Mouse (Mus musculus) ES-CJ7 (cell line): ENCODE results near the gene Nefh.

Experiments
- DNase-seq: peaks from one replicate; pipeline ENCODE4 v3.0.0; 2011; ENCODE audit warnings: low read depth, low spot score

The Nefh gene

GRCm38 (mm10) chr11:4953401-4953800 is 5.5 kb upstream of the Nefh start:
- DNase-seq: no peak

- peak; percentile 71 for DNase-seq
These were observed 1.6 kb upstream of the Nefh start for GRCm38 (mm10) chr11:4949256-4950044.

- DNase-seq: no peak
These were observed 928 bp upstream of the Nefh start for GRCm38 (mm10) chr11:4948792-4949191.

- DNase-seq: peak; percentile 93
These were observed 684 bp downstream of the Nefh start for GRCm38 (mm10) chr11:4946947-4947812.

GRCm38 (mm10) chr11:4946530-4946929 is 1.3 kb downstream of the Nefh start:
- DNase-seq: no peak

- no peak for DNase-seq
These were observed 11.6 kb downstream of the Nefh start for GRCm38 (mm10) chr11:4936243-4936642.

GRCm38 (mm10) chr11:4931009-4931601 is 16.8 kb downstream of the Nefh start:
- DNase-seq: no peak

GRCm38 (mm10) chr11:4927224-4927623 is 20.6 kb downstream of the Nefh start:
- no peak for DNase-seq

- DNase-seq: no peak
These were observed 26.1 kb downstream of the Nefh start for GRCm38 (mm10) chr11:4921751-4922150.

- DNase-seq: no peak
These were observed 26.6 kb downstream of the Nefh start for GRCm38 (mm10) chr11:4921281-4921680.

- DNase-seq: peak; percentile 79
These were observed 31.8 kb downstream of the Nefh start for GRCm38 (mm10) chr11:4916068-4916467.

- DNase-seq: no peak
These were observed 41.6 kb downstream of the Nefh start for GRCm38 (mm10) chr11:4906231-4906630.

- no peak for DNase-seq
These were observed 45.9 kb downstream of the Nefh start for GRCm38 (mm10) chr11:4901956-4902355.

- DNase-seq: peak; percentile 83
These were observed 47.4 kb downstream of the Nefh start for GRCm38 (mm10) chr11:4900437-4900836.

GRCm38 (mm10) chr11:4894848-4895816 is 52.7 kb downstream of the Nefh start, which contains the start of gene Thoc5:
Gene Thoc5 (plus strand): TSS chr11:4895320.
- peak; percentile 82 for DNase-seq
